Mouse (Mus musculus) kidney, adult 9 months (tissue): ENCODE results near the gene Pelo.

ENCODE experiments used
- DNase-seq: peaks from one replicate; pipeline ENCODE4 v3.0.0; 2022

The Pelo gene

DNA sequence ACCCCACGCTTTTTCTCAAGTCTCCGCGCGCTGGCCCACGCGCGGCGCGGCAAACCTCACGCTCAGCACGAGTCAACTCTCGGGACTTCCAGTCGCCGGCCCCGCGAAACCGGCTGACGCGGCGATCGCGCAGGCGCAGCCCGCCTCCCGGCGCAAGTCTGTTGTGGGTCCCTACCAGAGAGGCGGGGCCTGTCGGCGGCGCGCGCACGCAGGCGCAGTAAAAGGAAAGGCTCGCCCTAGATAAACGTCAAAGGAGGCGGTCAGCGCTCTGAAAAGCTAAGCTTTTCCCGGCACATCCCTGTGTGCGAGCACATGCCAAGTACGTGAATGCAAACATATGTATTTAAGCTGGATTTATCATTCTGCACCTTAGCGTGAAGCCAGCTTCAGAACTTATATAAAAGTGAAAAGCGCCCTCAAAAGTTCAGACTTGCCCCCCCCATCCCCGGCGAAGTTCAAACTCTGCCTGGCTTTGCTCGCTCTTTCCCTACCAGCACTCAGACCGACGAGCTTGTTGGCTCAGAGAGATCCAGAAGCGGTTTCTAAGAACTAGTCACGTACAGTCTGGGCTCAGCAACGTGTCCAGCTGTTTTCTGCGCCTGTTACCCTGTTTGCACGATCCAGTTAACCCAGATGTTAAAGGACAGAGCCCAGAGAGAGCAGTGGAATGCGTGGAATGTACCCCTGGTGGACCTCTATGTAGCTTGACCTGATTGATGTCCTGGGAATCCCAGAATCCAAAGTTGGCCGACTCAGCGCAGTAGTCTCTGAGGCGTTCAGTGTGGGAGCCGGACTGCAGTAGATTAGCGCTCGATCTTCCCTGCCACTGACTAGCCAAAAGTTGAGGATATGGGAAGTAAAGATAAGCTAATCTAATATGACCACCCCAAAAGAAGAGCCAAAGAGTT, at the start of gene Pelo:
Gene Pelo, minus strand, starts transcription at position 118 of the 908 bp plus-strand sequence.
- DNase-seq, result peak; percentile 98

DNA sequence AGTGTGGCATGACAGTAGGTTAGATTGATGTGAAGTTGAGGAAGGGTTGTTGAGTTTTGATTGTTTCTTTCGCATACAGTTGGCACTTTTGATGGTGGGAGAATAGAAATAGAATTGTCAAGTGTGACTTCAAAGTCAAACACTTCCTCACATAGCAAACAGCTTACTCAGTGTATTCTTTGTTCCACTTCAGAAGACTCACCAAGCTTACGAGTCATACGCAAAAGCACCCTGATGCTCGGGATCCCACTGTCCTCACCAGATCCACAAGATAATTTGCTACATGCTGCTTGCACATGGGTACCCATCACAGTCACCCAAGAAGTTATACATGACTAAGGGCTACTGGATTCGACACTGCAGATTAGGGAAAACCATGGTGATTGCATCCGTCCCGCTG, 48.5 kb upstream of the Pelo start:
- no peak for DNase-seq

DNA sequence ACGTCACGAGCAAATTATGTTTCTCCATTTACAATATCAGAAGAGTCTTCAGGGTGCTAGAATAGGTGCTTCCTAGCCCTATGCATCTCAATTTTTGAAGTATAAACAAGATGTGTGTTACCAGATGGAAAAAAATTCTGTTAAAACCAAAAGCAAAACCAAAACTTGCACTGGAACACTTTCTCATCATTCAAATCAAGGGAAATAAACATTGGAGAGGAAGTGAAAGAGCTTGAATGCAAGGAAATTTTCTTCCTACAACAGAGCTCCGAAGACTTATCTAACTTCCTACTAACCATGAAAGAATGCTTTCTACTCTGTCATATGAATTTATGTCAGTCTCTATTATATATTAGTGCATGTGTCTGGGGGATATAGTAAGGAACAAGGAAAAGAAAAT, 46.8 kb upstream of the Pelo start:
- DNase-seq, result no peak

GRCm38 (mm10) chr13:115132435-115132834, 42.4 kb upstream of the Pelo start:
- DNase-seq, result peak; percentile 76

DNA sequence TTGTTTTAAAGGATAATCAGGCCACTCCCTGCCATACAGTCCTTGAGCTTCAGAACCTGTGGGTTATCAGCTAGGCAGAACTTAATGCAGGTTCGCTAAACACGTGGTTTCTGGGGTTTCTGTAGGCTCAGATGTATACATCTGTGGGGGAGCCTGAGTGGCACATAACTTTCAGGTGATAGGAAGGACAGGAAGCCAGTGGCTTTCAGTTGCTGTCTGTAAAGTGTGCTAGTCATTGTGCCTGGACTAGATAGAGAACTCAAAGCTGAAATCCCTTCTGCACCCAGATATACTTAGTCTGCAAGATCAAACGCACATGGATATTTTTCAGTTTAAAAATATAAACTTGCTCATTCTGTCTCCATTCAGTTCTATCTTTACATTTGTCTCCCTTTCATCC, 41.4 kb upstream of the Pelo start:
- no peak for DNase-seq

DNA sequence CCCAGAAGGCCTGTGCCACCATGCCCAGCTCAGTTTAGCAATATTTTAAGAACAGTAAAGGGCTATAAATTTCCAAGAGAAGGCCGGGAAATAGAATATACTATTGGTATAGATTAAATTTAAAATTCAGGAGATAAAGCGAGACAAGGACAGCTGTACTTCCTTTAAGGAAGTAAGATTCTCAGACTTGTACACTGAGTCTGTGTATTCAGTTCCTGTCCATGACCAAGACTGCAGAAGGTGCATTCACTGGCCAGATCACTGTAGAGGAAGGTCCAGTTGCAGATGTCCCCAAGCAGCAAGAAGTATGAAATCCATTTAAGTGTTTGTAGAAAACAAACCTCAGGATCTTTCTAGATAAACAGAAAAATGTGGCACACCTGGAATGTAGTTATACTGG, 40.0 kb upstream of the Pelo start:
- no peak for DNase-seq

GRCm38 (mm10) chr13:115127826-115128225, 37.8 kb upstream of the Pelo start:
- DNase-seq, result no peak

- no peak for DNase-seq
These were observed 36.5 kb upstream of the Pelo start for GRCm38 (mm10) chr13:115126534-115126933.

- no peak for DNase-seq
These were observed 35.1 kb upstream of the Pelo start for GRCm38 (mm10) chr13:115125130-115125529.

- no peak for DNase-seq
These were observed 34.5 kb upstream of the Pelo start for GRCm38 (mm10) chr13:115124521-115124920.

DNA sequence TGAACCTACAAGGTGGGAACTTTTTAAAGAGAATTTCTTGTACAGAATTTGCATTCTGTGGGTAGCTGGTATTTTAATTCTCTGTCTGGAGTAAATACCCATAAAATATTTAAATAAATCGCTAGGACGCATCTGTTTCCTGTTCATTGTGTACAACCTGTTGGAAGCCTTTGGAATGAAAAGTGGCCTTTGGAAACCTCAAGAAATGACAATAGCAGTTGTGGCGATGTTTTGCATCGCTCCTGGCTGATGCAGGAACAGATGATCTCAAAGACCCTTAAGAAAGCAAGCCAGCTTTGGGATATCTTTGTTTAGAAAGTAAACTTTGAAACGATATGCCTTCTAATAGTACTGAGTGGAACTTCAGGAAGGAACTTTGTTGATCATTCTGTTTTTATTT, 28.8 kb upstream of the Pelo start:
- no peak for DNase-seq

DNA sequence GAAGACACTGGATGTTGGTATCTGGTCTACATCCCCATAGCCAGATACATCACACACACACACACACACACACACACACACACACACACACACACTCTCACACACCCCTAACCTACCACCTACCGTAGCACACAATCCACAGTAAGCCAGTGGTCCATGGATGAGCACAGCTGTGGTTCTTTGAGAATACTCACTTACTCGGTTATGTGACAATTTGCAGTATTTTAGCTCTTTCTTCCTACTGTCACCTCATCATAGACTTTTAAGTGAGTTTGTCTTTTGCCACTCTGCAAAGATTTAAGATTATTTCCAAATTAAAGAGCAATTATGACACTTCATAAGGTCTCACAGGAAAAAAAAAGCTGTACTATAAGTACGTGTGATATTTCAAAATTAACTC, 28.2 kb upstream of the Pelo start:
- DNase-seq, result no peak

DNA sequence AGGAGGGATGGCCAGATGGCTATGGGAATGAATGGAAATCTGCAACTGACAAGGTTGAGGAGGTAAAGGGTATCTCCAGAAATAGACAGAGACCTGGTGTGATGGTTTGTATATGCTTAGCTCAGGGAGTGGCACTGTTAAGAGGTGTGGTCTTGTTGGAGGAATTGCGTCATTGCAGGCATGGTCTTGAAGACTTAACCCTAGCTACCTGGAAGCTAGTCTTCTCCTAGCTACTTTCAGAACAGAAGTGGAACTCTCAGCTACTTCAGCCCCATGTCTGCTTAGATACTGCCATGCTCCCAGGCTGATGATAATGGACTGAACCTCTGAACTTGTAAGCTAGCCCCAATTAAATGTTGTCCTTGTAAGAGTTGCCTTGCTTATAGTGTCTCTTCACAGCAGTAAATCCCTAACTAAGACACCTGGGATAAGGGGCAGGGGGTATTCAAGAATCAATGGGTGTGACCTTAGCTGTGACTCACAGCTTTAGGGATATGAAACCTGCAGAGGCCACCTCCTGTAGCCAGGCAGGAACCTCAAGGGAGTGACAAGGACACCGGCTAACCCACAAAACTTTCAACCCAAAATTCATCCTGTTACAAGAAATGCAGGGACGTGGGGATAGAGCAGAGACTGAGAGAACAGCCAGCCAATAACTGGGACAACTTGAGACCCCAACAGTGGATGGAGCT, 27.1 kb upstream of the Pelo start:
- no peak for DNase-seq

- peak; percentile 90 for DNase-seq
These were observed 19.6 kb upstream of the Pelo start for GRCm38 (mm10) chr13:115109628-115110027.

DNA sequence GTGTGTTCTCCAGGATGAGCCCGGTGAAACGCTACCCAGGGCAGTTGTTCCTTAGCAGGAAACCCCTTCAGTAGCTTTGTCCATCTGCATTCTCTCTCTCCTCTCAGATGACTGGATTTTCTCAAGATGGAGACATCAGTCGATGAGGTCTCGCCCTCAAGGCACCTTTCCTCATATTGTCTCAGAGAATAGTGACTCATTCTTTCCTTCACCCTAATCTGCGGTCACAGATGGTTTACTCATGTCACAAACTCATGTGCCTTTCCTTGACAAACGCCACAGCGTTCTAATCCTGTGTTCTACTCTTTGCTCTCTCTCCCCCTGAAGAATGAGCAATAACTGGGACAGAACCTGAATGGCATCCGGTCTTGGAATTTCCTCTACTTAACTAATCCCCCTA, 17.4 kb upstream of the Pelo start:
- no peak for DNase-seq

DNA sequence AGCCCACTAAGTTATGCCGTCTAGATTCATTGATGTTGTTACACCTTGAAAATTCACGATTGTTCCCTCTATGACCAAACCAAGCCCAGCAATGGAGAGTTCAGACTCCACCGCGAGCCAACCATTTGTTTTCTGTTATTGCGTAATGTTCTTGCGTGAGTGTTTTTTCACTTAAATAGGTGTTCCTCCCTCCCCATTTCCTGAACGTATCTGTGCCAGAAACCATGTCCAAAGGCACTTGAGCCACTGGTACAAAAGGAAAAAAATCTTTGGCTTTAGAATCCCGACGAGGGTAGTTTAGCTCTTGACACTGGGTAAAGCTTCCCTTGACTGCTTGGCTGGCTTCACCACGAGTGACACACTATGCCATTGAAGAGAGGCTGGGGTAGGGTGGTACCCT, 16.2 kb upstream of the Pelo start:
- DNase-seq, result no peak

DNA sequence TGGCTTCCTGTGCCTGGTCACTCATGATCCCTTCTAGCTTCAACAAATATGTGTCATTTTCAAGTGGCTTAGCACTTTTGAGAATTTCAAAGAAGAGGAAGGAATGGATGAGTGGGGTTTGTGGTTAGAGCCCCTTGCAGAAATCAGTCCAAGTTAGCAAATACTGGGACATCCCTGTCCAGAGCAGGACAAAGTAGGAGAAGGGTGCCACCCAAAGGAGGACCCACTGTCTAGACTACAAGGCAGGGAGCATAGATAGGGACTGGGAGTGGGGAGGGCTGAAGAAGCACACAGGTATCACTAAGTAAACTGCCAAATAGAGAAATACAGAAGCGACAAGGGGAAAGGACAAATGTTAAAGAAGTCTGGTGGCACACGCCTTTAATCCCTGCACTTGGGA, 12.8 kb upstream of the Pelo start:
- no peak for DNase-seq

- peak; percentile 98 for DNase-seq
These were observed 11.6 kb upstream of the Pelo start, which contains the start of the genes Gm49395 and Itga1 for GRCm38 (mm10) chr13:115101355-115102191. Gene Gm49395 (minus strand): TSS chr13:115101921. Gene Itga1 (minus strand): TSS chr13:115101964.

GRCm38 (mm10) chr13:115100381-115101177, 10.6 kb upstream of the Pelo start:
- no peak for DNase-seq

DNA sequence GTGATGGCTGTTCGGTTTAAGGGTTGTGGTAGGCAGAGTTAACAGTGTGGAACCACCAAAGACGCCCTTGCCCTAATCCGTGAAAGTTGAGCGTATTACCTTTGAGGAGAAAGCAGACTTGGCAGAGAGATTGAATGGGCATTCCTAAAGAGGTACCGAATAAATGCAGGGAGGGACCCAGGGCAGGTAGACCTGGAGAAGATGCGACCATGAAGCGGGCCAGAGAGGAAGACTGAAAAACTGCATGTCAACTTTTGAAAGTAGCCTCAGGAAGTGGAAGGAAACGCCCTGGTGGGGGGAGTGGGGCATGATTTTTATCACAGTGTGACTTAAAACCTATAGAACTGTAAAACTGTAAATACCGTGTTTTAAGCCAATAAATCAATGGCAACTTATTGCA, 9.4 kb upstream of the Pelo start:
- DNase-seq, result no peak

- DNase-seq, result no peak
These were observed 8.2 kb upstream of the Pelo start for GRCm38 (mm10) chr13:115098227-115098626.

DNA sequence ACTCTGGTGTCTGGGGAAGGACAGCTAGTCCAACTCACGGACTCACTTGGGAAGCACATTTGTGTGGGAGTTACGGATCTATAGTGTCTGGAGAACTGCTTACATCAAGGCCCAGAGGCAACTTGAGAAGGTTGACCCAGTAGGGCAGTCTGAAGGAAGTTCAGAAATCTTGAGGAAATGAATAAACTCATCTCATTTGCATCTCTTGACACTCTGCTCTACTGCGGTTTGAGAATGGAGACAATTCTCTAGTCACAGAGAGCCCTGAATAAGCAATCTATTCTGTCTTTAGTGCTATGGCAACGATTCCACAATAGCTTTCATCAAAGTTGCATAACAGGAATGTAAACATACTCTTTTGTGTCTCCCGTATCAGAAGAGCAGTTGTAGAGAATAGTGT, 7.0 kb upstream of the Pelo start:
- no peak for DNase-seq
